Mouse (Mus musculus) cerebellum, adult 2 months (tissue): ENCODE data around the gene Kdelr2.

Source experiments
- CTCF ChIP-seq: fragments of 200-500 bp; IDR thresholded peaks from 2 replicates; pipeline ENCODE4 v1.5.1; 2011; ENCODE audit warnings: low read depth, mild to moderate bottlenecking, control low read depth, low read length, moderate library complexity, borderline replicate concordance; ENCODE audit not compliant: insufficient read depth
- POLR2A ChIP-seq: fragments of 200-500 bp; IDR thresholded peaks from 2 replicates; pipeline ENCODE4 v1.6.1; 2011; ENCODE audit warnings: low read length, control low read depth, borderline replicate concordance; ENCODE audit not compliant: insufficient read depth

GRCm38 (mm10) chr5:143404148-143404930 is 701 bp downstream of the Kdelr2 start:
- TF ChIP-seq POLR2A (no peak), CTCF (no peak)
